Mouse (Mus musculus): ENCODE measurements around the gene Ctdsp2.

GRCm38 (mm10) chr10:126988513-126989165 is 10.1 kb downstream of the Ctdsp2 start:
- TF ChIP-seq CTCF (IDR thresholded peaks at IDR 0.05; ENCODE audit: low read depth) (no peak), EP300 (IDR thresholded peaks at IDR 0.05; ENCODE audit: low read depth) (no peak)
